Mouse (Mus musculus): ENCODE results near the gene Mtfr2.

DNA sequence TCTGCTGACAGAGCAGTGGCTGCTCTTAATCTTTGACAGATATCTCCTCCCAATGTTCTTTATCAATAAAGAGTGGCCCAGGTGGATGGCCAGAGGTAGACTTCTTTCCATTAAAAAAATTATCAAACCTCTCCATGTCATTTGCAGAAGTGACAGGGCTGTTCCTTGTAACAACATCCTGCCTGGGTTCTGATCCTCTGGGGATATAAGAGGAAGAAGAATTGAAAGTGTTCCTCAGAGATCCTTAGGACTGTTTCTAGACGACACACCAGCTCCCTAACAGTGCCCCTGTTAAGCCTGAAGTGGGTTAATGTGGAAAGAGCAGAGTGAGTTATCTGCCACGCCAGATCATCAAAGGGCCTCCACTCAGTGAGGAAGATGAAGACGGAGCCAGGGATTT lies 43.0 kb downstream of the Mtfr2 start:
- TF ChIP-seq CTCF (IDR thresholded peaks at IDR 0.05; ENCODE audit: borderline replicate concordance, extremely low read depth, insufficient read depth, insufficient read length) = no peak
- no peak for TF ChIP-seq POLR2A (IDR thresholded peaks at IDR 0.05; ENCODE audit: borderline replicate concordance, extremely low read depth, insufficient read depth, insufficient read length, poor library complexity, severe bottlenecking)
